Mouse (Mus musculus) liver, adult 2 months (tissue): ENCODE measurements around the gene Rabac1. TPM values are rescaled to one million over a fixed set of nuclear protein-coding genes. Genes with fewer than 3 reads are reported as not detected.
A peak's percentile ranks its signal among the peaks of the same experiment; 100 is the strongest.

Experiments used
- DNase-seq: peaks from one replicate; pipeline ENCODE4 v3.0.0-alpha.2; 2011; ENCODE audit warnings: low read depth, low spot score; ENCODE audit errors: extremely low read depth
- H3K27ac ChIP-seq: fragments of 200-500 bp; replicated peaks from 2 replicates; pipeline ENCODE4 v1.5.1; 2012; ENCODE audit warnings: low read depth, mild to moderate bottlenecking, control low read depth, inconsistent platforms, low read length; ENCODE audit not compliant: insufficient read depth
- H3K27me3 ChIP-seq: fragments of 200-500 bp; 2 replicates; pipeline ENCODE4 v1.6.1; 2012; ENCODE audit warnings: mild to moderate bottlenecking, moderate library complexity, low read length, inconsistent platforms; ENCODE audit not compliant: control insufficient read depth, insufficient read depth
- H3K36me3 ChIP-seq: fragments of 200-500 bp; 2 replicates; pipeline ENCODE4 v1.6.1; 2012; ENCODE audit warnings: low read length, inconsistent platforms; ENCODE audit not compliant: control insufficient read depth, insufficient read depth
- H3K4me1 ChIP-seq: fragments of 200-500 bp; 2 replicates; pipeline ENCODE4 v1.6.1; 2011; ENCODE audit warnings: low read length; ENCODE audit not compliant: control insufficient read depth, insufficient read depth
- H3K4me3 ChIP-seq: fragments of 200-500 bp; 2 replicates; pipeline ENCODE4 v1.5.1; 2011; ENCODE audit warnings: low read depth, mild to moderate bottlenecking, control low read depth, low read length, moderate library complexity; ENCODE audit not compliant: insufficient read depth
- H3K79me2 ChIP-seq: fragments of 200-500 bp; 2 replicates; pipeline ENCODE4 v1.6.1; 2012; ENCODE audit warnings: inconsistent platforms, mild to moderate bottlenecking, low read length, moderate library complexity; ENCODE audit not compliant: control insufficient read depth, insufficient read depth
- H3K9ac ChIP-seq: fragments of 200-500 bp; 2 replicates; pipeline ENCODE4 v1.6.1; 2012; ENCODE audit warnings: low read depth, mild to moderate bottlenecking, control low read depth, inconsistent platforms, low read length
- CTCF ChIP-seq: fragments of 200-500 bp; IDR thresholded peaks from 2 replicates; pipeline ENCODE4 v1.5.1; 2011; ENCODE audit warnings: low read depth, low read length, control low read depth
- POLR2A ChIP-seq: fragments of 200-500 bp; IDR thresholded peaks from 2 replicates; pipeline ENCODE4 v1.6.1; 2011; ENCODE audit warnings: low read length, control low read depth; ENCODE audit not compliant: insufficient read depth; ENCODE audit errors: extremely low read depth
- WGBS: fragments of 180-500 bp; shearing (Covaris S2); methylation state at CpG from one replicate; pipeline ENCODE4 v1.1.7; 2018; 5-methylcytosine and 5-hydroxymethylcytosine counted together
- polyA plus RNA-seq: library from polyadenylated mRNA; depleted of rRNA; stranded (reverse); fragments of >200 nt; gene quantifications from 2 replicates; pipeline ENCODE4 v1.2.3, GENCODE M21; 2012
- total RNA-seq: library from RNA; depleted of rRNA; stranded (reverse); fragments of >200 nt; gene quantifications from 2 replicates; pipeline ENCODE4 v1.2.3, GENCODE M21; 2014

The Rabac1 gene
- total and polyA plus RNA-seq, 2 experiments, result 130 to 230 TPM

- 94% methylated on average over 12 of the region's 12 CpGs for WGBS
- DNase-seq, result no peak
- peaks cover 2% of the 10 kb centered on the region; the same call in 1 of the 2 replicates for H3K36me3 ChIP-seq
- no peaks in the 10 kb centered on the region for H3K27me3 ChIP-seq
- no peak overlapping the region for H3K4me3 ChIP-seq
- H3K9ac ChIP-seq, result no peak overlapping the region
- H3K27ac ChIP-seq, result no peak overlapping the region
- TF ChIP-seq CTCF, result no peak
- no peak for TF ChIP-seq POLR2A
- H3K79me2 ChIP-seq, result no peaks in the 10 kb centered on the region
- H3K4me1 ChIP-seq, result peaks cover 4% of the 10 kb centered on the region; the same call in 1 of the 2 replicates
These were observed 2.7 kb downstream of the Rabac1 start for GRCm38 (mm10) chr7:24969805-24970204.

- Histone ChIP-seq H3K9ac (no peak overlapping the region), H3K4me3 (no peak overlapping the region), H3K27me3 (no peaks in the 10 kb centered on the region), H3K36me3 (peaks cover 2% of the 10 kb centered on the region; the same call in 1 of the 2 replicates), H3K4me1 (peaks cover 4% of the 10 kb centered on the region; the same call in 1 of the 2 replicates), H3K79me2 (no peaks in the 10 kb centered on the region), H3K27ac (no peak overlapping the region)
- 76% methylated on average over 6 of the region's 6 CpGs for WGBS
- no peak for DNase-seq
- TF ChIP-seq CTCF (no peak), POLR2A (no peak)
These were observed 4.1 kb downstream of the Rabac1 start for GRCm38 (mm10) chr7:24968463-24968862.

GRCm38 (mm10) chr7:24967966-24968365 lies 4.6 kb downstream of the Rabac1 start:
- no peak overlapping the region for H3K27ac ChIP-seq
- H3K36me3 ChIP-seq, result peaks cover 2% of the 10 kb centered on the region; the same call in 1 of the 2 replicates
- no peaks in the 10 kb centered on the region for H3K79me2 ChIP-seq
- H3K4me1 ChIP-seq, result peaks cover 4% of the 10 kb centered on the region; the same call in 1 of the 2 replicates
- 68% methylated on average over 8 of the region's 8 CpGs for WGBS
- TF ChIP-seq CTCF (no peak), POLR2A (no peak)
- H3K27me3 ChIP-seq, result no peaks in the 10 kb centered on the region
- H3K9ac ChIP-seq, result no peak overlapping the region
- H3K4me3 ChIP-seq, result no peak overlapping the region
- no peak for DNase-seq

- WGBS, result 19% methylated on average over 5 of the region's 5 CpGs
- TF ChIP-seq POLR2A (no peak), CTCF (peak; percentile 77)
- H3K4me1 ChIP-seq, result no peaks in the 10 kb centered on the region
- H3K79me2 ChIP-seq, result no peaks in the 10 kb centered on the region
- H3K27me3 ChIP-seq, result no peaks in the 10 kb centered on the region
- peaks cover 2% of the 10 kb centered on the region; the same call in 1 of the 2 replicates for H3K36me3 ChIP-seq
- peak; percentile 33 for DNase-seq
- no peak overlapping the region for H3K9ac ChIP-seq
- no peak overlapping the region for H3K4me3 ChIP-seq
- no peak overlapping the region for H3K27ac ChIP-seq
These were observed 7.5 kb downstream of the Rabac1 start for GRCm38 (mm10) chr7:24964897-24965535.

GRCm38 (mm10) chr7:24964288-24964687 lies 8.3 kb downstream of the Rabac1 start:
- H3K27me3 ChIP-seq, result no peaks in the 10 kb centered on the region
- no peak overlapping the region for H3K27ac ChIP-seq
- 72% methylated on average over 2 of the region's 2 CpGs for WGBS
- no peak for DNase-seq
- no peak overlapping the region for H3K4me3 ChIP-seq
- no peaks in the 10 kb centered on the region for H3K79me2 ChIP-seq
- no peaks in the 10 kb centered on the region for H3K4me1 ChIP-seq
- H3K36me3 ChIP-seq, result no peaks in the 10 kb centered on the region
- TF ChIP-seq POLR2A, result no peak
- TF ChIP-seq CTCF, result no peak
- no peak overlapping the region for H3K9ac ChIP-seq

- Histone ChIP-seq H3K36me3 (no peaks in the 10 kb centered on the region), H3K27me3 (peaks cover 23% of the 10 kb centered on the region), H3K9ac (no peak overlapping the region), H3K4me1 (no peaks in the 10 kb centered on the region), H3K4me3 (no peak overlapping the region), H3K27ac (no peak overlapping the region), H3K79me2 (no peaks in the 10 kb centered on the region)
- WGBS, result 12% methylated on average over 33 of the region's 33 CpGs
- no peak for DNase-seq
- TF ChIP-seq CTCF (no peak), POLR2A (no peak)
These were observed 17.3 kb downstream of the Rabac1 start for GRCm38 (mm10) chr7:24955226-24955625.
